Mouse (Mus musculus) E14TG2a.4 (cell line): ENCODE results near the gene Usp42.

Experiments used
- H3K27me3 ChIP-seq: 2 replicates; pipeline ENCODE4 v1.6.1; 2014; ENCODE audit warnings: low read length, control low read depth; ENCODE audit not compliant: insufficient read depth
- H3K36me3 ChIP-seq: 2 replicates; pipeline ENCODE4 v1.6.1; 2014; ENCODE audit warnings: low read length, control low read depth; ENCODE audit not compliant: insufficient read depth
- H3K4me1 ChIP-seq: replicated peaks from 2 replicates; pipeline ENCODE4 v1.6.1; 2014; ENCODE audit warnings: low read depth, low read length, control low read depth
- H3K4me3 ChIP-seq: replicated peaks from 2 replicates; pipeline ENCODE4 v1.5.1; 2014; ENCODE audit warnings: mild to moderate bottlenecking, low read length
- H3K9me3 ChIP-seq: 2 replicates; pipeline ENCODE4 v1.6.1; 2014; ENCODE audit warnings: low read length, control low read depth
- CTCF ChIP-seq: conservative IDR thresholded peaks from 2 replicates; pipeline ENCODE4 v1.5.1; 2014; ENCODE audit warnings: low read length
- NANOG ChIP-seq: IDR thresholded peaks from 2 replicates; pipeline ENCODE4 v1.6.1; 2014; ENCODE audit warnings: borderline replicate concordance, low read length, mixed read lengths
- POU5F1 ChIP-seq: IDR thresholded peaks from 2 replicates; pipeline ENCODE4 v1.6.1; 2014; ENCODE audit warnings: low read length, borderline replicate concordance

The Usp42 gene

GRCm38 (mm10) chr5:143679654-143680053, 52.4 kb downstream of the Usp42 start:
- Histone ChIP-seq H3K4me1 (peaks cover 26% of the 10 kb centered on the region), H3K36me3 (no peaks in the 10 kb centered on the region), H3K4me3 (no peak overlapping the region), H3K27me3 (no peaks in the 10 kb centered on the region), H3K9me3 (no peaks in the 10 kb centered on the region)
- TF ChIP-seq POU5F1 (no peak), CTCF (no peak), NANOG (no peak)

- H3K27me3 ChIP-seq, result no peaks in the 10 kb centered on the region
- no peaks in the 10 kb centered on the region for H3K36me3 ChIP-seq
- H3K4me1 ChIP-seq, result peaks cover 17% of the 10 kb centered on the region; the same call in 1 of the 2 replicates
- TF ChIP-seq CTCF (no peak), POU5F1 (no peak), NANOG (no peak)
- H3K4me3 ChIP-seq, result no peak overlapping the region
- no peaks in the 10 kb centered on the region for H3K9me3 ChIP-seq
Observed at GRCm38 (mm10) chr5:143678634-143679271, 53.3 kb downstream of the Usp42 start.

DNA sequence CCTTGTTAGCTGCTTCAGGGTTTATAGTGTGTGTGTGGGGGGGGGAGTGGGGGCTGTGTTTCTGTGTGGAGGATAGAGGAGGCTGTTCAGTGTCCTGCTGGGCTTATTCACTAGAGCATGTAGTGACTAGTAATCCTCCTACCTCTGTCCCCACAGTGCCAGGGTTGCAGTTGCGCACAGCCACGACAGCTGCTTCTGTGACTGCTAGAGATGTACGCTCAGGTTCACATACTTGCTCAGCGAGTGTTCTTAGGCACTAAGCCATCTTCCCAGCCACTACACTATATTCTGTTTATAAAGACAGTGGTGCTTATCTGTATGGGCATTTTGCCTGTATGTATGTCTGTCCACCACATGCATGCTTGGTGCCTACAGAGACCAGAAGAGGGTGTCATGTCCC, 54.7 kb downstream of the Usp42 start:
- TF ChIP-seq CTCF (no peak), POU5F1 (no peak), NANOG (no peak)
- Histone ChIP-seq H3K4me1 (peaks cover 14% of the 10 kb centered on the region; the same call in 1 of the 2 replicates), H3K4me3 (no peak overlapping the region), H3K36me3 (no peaks in the 10 kb centered on the region), H3K27me3 (no peaks in the 10 kb centered on the region), H3K9me3 (no peaks in the 10 kb centered on the region)

DNA sequence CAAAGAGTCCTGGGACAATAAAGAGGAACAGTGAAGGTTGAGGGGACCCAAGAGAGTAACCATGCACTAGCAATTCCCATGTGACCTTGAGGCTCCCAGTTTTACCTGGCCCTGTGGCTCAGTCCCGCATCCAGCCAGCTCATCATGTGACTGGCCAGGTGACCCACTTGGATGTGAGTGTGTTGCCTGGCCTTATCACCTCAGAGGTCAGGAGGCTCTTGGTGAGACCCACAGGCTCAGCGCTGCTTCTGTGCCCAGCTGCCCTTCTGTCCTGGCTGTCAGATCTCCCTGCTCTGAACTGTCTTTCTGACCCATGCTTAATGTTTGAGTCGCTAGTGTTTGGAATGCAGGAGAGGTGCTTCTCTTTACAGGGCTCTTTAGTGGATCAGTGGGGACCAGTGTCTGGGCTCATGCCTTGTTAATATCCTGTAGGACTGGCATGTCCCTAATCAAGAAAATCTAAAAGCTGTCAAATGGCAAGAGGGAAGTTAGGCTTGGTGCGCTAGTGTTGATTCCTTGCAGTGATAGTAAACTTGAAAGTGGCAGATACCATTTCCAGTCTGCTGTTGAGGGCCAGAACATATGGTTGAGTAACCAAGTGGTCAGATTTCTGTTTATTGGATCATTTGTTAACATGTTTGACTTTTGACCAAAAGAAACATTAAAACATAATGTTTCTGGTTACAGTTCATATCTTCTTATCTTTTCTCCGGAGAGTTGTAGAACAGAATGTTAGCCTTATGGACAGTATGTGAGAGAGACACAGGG, 55.7 kb downstream of the Usp42 start:
- H3K4me3 ChIP-seq, result no peak overlapping the region
- H3K4me1 ChIP-seq, result peaks cover 14% of the 10 kb centered on the region; the same call in 1 of the 2 replicates
- H3K36me3 ChIP-seq, result no peaks in the 10 kb centered on the region
- no peaks in the 10 kb centered on the region for H3K9me3 ChIP-seq
- TF ChIP-seq NANOG, result no peak
- TF ChIP-seq CTCF, result no peak
- no peak for TF ChIP-seq POU5F1
- H3K27me3 ChIP-seq, result no peaks in the 10 kb centered on the region

GRCm38 (mm10) chr5:143674576-143674975, 57.5 kb downstream of the Usp42 start:
- Histone ChIP-seq H3K4me3 (no peak overlapping the region), H3K9me3 (no peaks in the 10 kb centered on the region), H3K36me3 (no peaks in the 10 kb centered on the region), H3K4me1 (peaks cover 7% of the 10 kb centered on the region; the same call in 1 of the 2 replicates), H3K27me3 (no peaks in the 10 kb centered on the region)
- TF ChIP-seq CTCF (no peak), POU5F1 (no peak), NANOG (no peak)

GRCm38 (mm10) chr5:143670740-143671415, 61.2 kb downstream of the Usp42 start:
- no peaks in the 10 kb centered on the region for H3K27me3 ChIP-seq
- no peaks in the 10 kb centered on the region for H3K9me3 ChIP-seq
- no peaks in the 10 kb centered on the region for H3K4me1 ChIP-seq
- H3K36me3 ChIP-seq, result no peaks in the 10 kb centered on the region
- no peak overlapping the region for H3K4me3 ChIP-seq
- TF ChIP-seq CTCF (no peak), NANOG (no peak)

DNA sequence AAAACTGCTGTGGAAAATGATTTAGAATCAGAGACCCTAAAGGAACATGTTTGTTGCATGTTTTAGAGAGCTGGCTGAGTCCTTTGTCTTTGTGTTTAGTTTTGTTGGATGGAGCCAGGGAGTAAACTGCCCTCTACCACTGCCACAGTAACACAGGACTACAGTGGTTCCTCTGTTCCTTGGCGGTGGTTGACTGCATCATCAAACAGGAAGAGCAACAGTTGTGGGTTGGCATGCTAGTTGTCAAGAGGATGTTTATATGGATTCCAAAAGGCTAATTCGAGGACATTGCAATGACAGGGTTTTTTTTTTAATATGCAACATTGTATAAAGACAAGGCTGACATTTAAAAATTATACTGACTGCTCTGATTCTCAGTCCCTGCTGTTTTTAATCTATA, 62.2 kb downstream of the Usp42 start:
- Histone ChIP-seq H3K27me3 (no peaks in the 10 kb centered on the region), H3K4me3 (no peak overlapping the region), H3K36me3 (no peaks in the 10 kb centered on the region), H3K9me3 (no peaks in the 10 kb centered on the region), H3K4me1 (no peaks in the 10 kb centered on the region)
- TF ChIP-seq NANOG, result no peak
- TF ChIP-seq CTCF, result no peak
- no peak for TF ChIP-seq POU5F1

- TF ChIP-seq NANOG, result no peak
- no peak for TF ChIP-seq CTCF
- no peak for TF ChIP-seq POU5F1
- Histone ChIP-seq H3K27me3 (no peaks in the 10 kb centered on the region), H3K9me3 (no peaks in the 10 kb centered on the region), H3K4me1 (no peaks in the 10 kb centered on the region), H3K36me3 (no peaks in the 10 kb centered on the region), H3K4me3 (no peak overlapping the region)
Observed at GRCm38 (mm10) chr5:143669393-143669792, 62.7 kb downstream of the Usp42 start.
